Mouse (Mus musculus) limb, embryonic 15.5 days (tissue): ENCODE data around the gene Nme7. TPM values are rescaled to one million over a fixed set of nuclear protein-coding genes. Genes with fewer than 3 reads are reported as not detected.

ENCODE experiments used
- ATAC-seq: fragments of 200-750 bp; cut with Nextera tagmentation; 2 replicates; pipeline ENCODE4 v1.8.0; 2017; ENCODE audit warnings: low read depth, moderate TSS enrichment; ENCODE audit not compliant: insufficient number of reproducible peaks, low FRiP score, low TSS enrichment
- H3K27ac ChIP-seq: fragments of 300-500 bp; sonication (generic); 2 replicates; pipeline ENCODE4 v1.5.1; 2015; ENCODE audit warnings: moderate library complexity, mild to moderate bottlenecking, inconsistent platforms
- H3K27me3 ChIP-seq: fragments of 300-500 bp; sonication (generic); 2 replicates; pipeline ENCODE4 v1.6.1; 2015; ENCODE audit warnings: inconsistent platforms
- H3K36me3 ChIP-seq: fragments of 300-500 bp; sonication (generic); 2 replicates; pipeline ENCODE4 v1.6.1; 2015; ENCODE audit warnings: inconsistent platforms
- H3K4me1 ChIP-seq: fragments of 300-500 bp; sonication (generic); 2 replicates; pipeline ENCODE4 v1.6.1; 2015; ENCODE audit warnings: inconsistent platforms
- H3K4me2 ChIP-seq: fragments of 300-500 bp; sonication (generic); 2 replicates; pipeline ENCODE4 v1.6.1; 2015; ENCODE audit warnings: mild to moderate bottlenecking, inconsistent platforms
- H3K4me3 ChIP-seq: fragments of 300-500 bp; sonication (generic); 2 replicates; pipeline ENCODE4 v1.5.1; 2015; ENCODE audit warnings: mild to moderate bottlenecking, inconsistent platforms
- H3K9ac ChIP-seq: fragments of 300-500 bp; sonication (generic); 2 replicates; pipeline ENCODE4 v1.6.1; 2015; ENCODE audit warnings: inconsistent platforms
- H3K9me3 ChIP-seq: fragments of 300-500 bp; sonication (generic); 2 replicates; pipeline ENCODE4 v1.6.1; 2016; ENCODE audit warnings: inconsistent platforms
- WGBS: fragments of 180-500 bp; shearing (Covaris S2); methylation state at CpG from one replicate; pipeline ENCODE4 v1.1.7; 2015; 5-methylcytosine and 5-hydroxymethylcytosine counted together
- polyA plus RNA-seq: library from polyadenylated mRNA; unstranded; fragments of >200 nt; fragmentation: Nextera tagmentation; extraction: Ambion mirVana; gene quantifications from 2 replicates; pipeline ENCODE4 v1.2.1, GENCODE M21; 2015

Nme7 gene
- polyA plus RNA-seq, 1 experiment from 2014 or later = 31.4 TPM

DNA sequence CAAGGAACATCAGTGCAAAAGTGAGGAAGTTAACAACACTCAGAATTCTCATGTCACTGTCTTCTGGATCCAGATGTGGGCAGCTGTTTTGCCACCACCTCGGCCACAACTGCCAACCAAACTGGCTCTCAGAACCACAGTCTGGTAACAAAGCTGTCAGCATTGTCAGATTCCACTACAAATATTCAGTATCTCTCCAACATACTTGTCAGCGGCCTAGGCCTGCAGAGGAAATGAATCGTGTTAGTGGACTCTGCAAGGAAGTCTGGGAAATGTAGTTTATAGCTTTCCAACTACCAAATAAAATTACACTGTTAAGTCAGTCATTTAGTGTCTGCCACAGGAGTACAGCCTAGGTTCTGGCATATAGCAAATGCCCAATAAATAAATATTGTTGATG lies 113.7 kb downstream of the Nme7 start:
- Histone ChIP-seq H3K36me3 (peaks cover 7% of the 10 kb centered on the region; the same call in 1 of the 2 replicates), H3K27me3 (no peaks in the 10 kb centered on the region), H3K9ac (no peak overlapping the region), H3K4me1 (no peaks in the 10 kb centered on the region), H3K4me2 (no peak overlapping the region), H3K27ac (no peak overlapping the region), H3K4me3 (no peak overlapping the region), H3K9me3 (no peaks in the 10 kb centered on the region)
- WGBS = 65% methylated on average over 3 of the region's 3 CpGs
- ATAC-seq = no peak

DNA sequence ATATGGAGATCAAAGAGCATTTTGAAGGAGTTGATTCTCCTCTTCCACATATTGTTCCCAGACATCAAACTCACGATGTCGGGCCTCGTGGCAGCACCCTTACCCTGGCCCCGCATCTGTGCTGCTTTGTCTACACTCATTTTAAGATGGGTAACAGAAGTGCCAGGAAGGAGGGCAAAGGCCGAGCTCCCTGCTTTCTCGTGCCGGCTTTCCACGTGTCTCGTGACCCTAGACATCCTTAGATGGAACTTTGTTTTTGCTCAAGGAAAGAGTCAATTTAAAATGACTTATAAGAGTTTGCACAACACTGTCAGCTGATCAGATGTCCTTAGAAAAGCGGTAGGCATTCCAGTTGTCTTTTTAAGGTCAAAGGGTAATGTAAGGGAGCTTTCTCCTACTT lies 114.4 kb downstream of the Nme7 start:
- no peaks in the 10 kb centered on the region; the same call in 1 of the 2 replicates for H3K36me3 ChIP-seq
- H3K4me2 ChIP-seq = no peak overlapping the region
- no peak overlapping the region for H3K4me3 ChIP-seq
- no peak overlapping the region for H3K27ac ChIP-seq
- no peak overlapping the region for H3K9ac ChIP-seq
- H3K4me1 ChIP-seq = no peaks in the 10 kb centered on the region
- H3K27me3 ChIP-seq = no peaks in the 10 kb centered on the region
- 73% methylated on average over 10 of the region's 10 CpGs for WGBS
- no peaks in the 10 kb centered on the region for H3K9me3 ChIP-seq
- no peak for ATAC-seq

DNA sequence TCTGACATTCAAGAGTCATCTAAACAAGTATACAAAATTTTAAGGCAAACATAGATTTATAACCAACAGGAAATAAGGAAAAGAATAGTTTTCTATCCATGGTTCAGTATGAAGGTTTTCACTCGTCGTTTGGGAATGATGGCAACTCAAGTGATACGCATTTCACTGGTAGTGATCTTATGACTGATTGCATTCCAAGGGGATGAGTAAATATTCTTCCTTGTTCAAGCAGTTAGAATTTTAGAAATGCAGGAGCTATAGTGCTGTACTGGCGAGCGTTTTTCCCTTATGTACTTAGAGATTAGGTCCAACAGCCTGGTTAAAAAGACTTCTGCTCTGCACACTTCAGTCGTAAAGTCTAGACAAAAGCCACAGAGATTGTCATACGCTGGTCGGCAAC lies 115.5 kb downstream of the Nme7 start:
- 74% methylated on average over 8 of the region's 8 CpGs for WGBS
- no peak for ATAC-seq
- Histone ChIP-seq H3K4me3 (no peak overlapping the region), H3K9ac (no peak overlapping the region), H3K27ac (no peak overlapping the region), H3K4me1 (no peaks in the 10 kb centered on the region), H3K4me2 (no peak overlapping the region), H3K9me3 (no peaks in the 10 kb centered on the region), H3K36me3 (no peaks in the 10 kb centered on the region), H3K27me3 (no peaks in the 10 kb centered on the region)

DNA sequence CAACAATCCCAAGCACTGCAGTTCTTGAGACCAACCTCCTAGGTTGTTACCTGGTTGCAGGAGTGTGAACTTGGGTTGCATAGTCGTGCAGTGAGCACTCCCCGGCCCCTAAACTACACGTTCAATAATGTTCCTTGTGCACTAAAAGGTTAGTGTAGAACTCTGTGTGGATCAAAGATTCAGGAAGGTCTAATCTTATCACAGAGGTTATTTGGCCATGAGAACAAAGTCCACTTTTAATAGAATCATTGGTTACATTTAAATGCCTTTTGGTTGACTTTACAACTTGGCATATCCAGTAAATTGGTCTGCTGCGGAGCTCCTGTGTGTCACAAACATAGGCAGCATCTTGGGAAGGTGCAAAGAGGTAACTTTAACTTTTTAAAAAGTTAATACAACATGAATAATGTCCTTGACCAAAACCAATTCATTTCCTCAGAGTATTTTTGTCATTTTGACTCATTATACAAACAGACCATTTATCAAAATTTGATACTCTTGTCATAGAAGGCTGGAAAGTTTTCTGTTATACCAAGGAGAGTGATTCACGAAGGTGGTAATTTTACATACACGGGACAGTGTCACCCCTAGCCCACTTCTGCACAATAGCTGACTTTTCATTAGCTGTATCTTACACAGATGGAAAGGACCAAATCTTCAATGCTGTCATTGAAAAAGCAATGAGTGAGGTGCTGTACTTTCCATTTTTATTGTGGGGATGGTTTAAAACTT lies 116.9 kb downstream of the Nme7 start:
- H3K4me3 ChIP-seq = no peak overlapping the region
- whole genome bisulfite sequencing = 81% methylated on average over 6 of the region's 6 CpGs
- H3K9me3 ChIP-seq = no peaks in the 10 kb centered on the region
- no peak for ATAC-seq
- no peak overlapping the region for H3K27ac ChIP-seq
- H3K4me1 ChIP-seq = no peaks in the 10 kb centered on the region
- H3K27me3 ChIP-seq = no peaks in the 10 kb centered on the region
- H3K9ac ChIP-seq = no peak overlapping the region
- H3K4me2 ChIP-seq = no peak overlapping the region
- no peaks in the 10 kb centered on the region for H3K36me3 ChIP-seq

DNA sequence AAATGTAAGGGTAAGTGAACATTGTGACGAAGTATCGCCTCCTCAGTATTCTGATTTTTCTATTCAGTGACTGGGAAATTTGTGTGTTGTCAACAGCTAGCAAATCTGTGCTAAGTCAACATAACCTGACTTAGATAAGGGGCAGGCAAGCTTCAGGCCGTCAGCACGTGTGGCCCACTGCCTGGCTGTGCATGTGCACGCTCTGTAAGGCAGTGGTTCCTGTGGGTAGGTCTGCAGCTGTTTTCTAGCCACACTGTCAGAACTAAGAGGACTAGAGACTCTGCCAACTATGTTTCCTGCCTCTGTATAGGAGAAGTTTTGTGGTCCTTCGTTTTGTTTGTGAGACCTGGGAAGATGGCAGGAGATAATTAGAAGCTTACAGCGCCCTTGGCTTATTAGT lies 122.3 kb downstream of the Nme7 start:
- no peak for ATAC-seq
- no peak overlapping the region for H3K9ac ChIP-seq
- no peaks in the 10 kb centered on the region for H3K9me3 ChIP-seq
- WGBS = 85% methylated on average over 7 of the region's 7 CpGs
- no peaks in the 10 kb centered on the region for H3K36me3 ChIP-seq
- no peaks in the 10 kb centered on the region for H3K4me1 ChIP-seq
- H3K4me2 ChIP-seq = no peak overlapping the region
- no peak overlapping the region for H3K4me3 ChIP-seq
- H3K27me3 ChIP-seq = no peaks in the 10 kb centered on the region
- no peak overlapping the region for H3K27ac ChIP-seq

DNA sequence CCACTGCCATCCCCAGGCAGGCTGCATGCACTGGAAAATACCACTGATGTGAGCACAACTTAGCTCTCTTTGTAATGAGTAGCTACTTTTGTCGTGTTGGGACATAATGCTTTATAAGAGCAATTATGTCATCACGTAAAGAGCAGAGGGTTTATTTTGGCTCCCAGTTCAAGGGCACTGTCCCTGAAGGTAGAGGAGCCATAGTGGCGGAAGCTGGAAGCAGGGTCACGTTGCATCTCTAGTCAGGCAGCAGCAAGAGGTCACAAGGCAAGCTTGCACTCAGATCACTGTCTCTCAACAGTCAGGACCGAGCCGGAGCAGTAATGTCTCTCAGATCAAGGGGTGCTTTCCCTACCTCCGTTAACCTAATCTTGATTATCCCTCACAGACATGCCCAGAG lies 123.9 kb downstream of the Nme7 start:
- no peak overlapping the region for H3K4me2 ChIP-seq
- no peaks in the 10 kb centered on the region for H3K27me3 ChIP-seq
- no peaks in the 10 kb centered on the region for H3K4me1 ChIP-seq
- no peak overlapping the region for H3K27ac ChIP-seq
- H3K36me3 ChIP-seq = no peaks in the 10 kb centered on the region
- no peak for ATAC-seq
- no peaks in the 10 kb centered on the region for H3K9me3 ChIP-seq
- no peak overlapping the region for H3K4me3 ChIP-seq
- H3K9ac ChIP-seq = no peak overlapping the region
- 69% methylated on average over 7 of the region's 7 CpGs for WGBS

DNA sequence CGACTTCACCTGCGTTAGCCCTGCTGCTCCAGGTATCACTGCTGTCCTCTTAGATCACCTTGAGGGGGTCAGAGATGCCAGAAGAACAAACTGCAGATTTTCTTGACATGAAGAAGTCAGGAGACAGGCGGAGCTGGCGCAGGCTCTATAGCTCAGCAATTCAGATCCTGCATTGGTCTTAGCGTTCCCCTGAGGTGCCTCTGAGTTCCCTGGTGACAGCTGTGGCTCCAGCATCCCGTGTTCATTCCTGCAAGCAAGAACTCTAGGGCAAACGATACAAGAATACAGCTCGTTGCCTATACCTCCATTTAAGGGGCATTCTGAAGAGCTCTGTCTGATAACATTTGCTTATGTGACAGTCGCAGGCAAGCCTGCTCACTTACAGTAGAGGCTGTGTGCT lies 124.7 kb downstream of the Nme7 start:
- no peaks in the 10 kb centered on the region for H3K9me3 ChIP-seq
- no peak overlapping the region for H3K9ac ChIP-seq
- H3K27ac ChIP-seq = no peak overlapping the region
- no peaks in the 10 kb centered on the region for H3K27me3 ChIP-seq
- WGBS = 84% methylated on average over 9 of the region's 9 CpGs
- H3K4me3 ChIP-seq = no peak overlapping the region
- no peaks in the 10 kb centered on the region for H3K36me3 ChIP-seq
- no peak for ATAC-seq
- no peaks in the 10 kb centered on the region for H3K4me1 ChIP-seq
- no peak overlapping the region for H3K4me2 ChIP-seq

DNA sequence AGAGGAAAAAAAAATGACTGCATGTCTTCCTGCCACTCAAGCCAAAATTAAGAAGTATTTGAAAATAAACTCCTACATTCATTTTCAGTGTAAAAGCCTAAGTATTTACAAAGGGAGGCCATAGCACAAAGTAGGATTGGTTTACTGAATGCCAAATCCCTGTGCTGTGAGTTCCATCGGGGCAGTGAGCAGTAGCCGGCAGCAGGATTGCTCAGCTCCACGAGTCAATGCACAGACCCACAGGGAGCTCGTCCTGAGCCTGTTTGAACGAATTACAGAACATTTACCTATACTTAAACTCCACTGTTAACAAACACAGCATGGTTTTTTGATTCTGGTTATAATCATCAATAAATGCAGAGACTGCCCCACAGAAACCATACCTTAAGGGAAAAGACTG lies 128.7 kb downstream of the Nme7 start:
- Histone ChIP-seq H3K36me3 (0 out of 2 replicates have a peak, but pooled peaks cover 5% of the 10 kb centered on the region), H3K9ac (no peak overlapping the region), H3K4me3 (no peak overlapping the region), H3K9me3 (no peaks in the 10 kb centered on the region), H3K27me3 (no peaks in the 10 kb centered on the region), H3K4me1 (no peaks in the 10 kb centered on the region; the same call in 1 of the 2 replicates), H3K4me2 (no peak overlapping the region), H3K27ac (no peak overlapping the region)
- 68% methylated on average over 5 of the region's 5 CpGs for WGBS
- no peak for ATAC-seq

DNA sequence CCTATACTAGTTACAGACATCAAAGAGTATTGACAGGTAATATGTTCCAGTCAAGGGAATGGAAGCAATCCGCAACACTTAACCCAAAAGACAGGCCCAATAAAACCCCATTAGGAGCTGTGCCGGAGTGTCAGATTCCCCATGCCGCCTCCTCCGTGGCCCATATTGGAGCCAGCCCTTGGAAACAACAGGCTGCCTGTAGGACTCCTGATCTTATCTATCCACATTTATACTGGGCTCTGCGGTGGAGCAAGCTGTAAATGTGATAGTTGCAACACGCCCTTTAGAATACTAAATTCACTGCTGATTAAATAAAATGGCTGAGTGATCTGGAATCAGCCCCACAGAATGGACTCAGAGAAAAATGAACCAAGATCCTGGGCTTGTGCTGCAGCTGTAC lies 130.1 kb downstream of the Nme7 start:
- Histone ChIP-seq H3K4me3 (no peak overlapping the region), H3K4me1 (no peaks in the 10 kb centered on the region; the same call in 1 of the 2 replicates), H3K9me3 (no peaks in the 10 kb centered on the region), H3K9ac (no peak overlapping the region), H3K4me2 (no peak overlapping the region), H3K27me3 (no peaks in the 10 kb centered on the region), H3K36me3 (peaks cover 14% of the 10 kb centered on the region; the same call in 1 of the 2 replicates), H3K27ac (no peak overlapping the region)
- 33% methylated on average over 6 of the region's 6 CpGs for WGBS
- no peak for ATAC-seq

DNA sequence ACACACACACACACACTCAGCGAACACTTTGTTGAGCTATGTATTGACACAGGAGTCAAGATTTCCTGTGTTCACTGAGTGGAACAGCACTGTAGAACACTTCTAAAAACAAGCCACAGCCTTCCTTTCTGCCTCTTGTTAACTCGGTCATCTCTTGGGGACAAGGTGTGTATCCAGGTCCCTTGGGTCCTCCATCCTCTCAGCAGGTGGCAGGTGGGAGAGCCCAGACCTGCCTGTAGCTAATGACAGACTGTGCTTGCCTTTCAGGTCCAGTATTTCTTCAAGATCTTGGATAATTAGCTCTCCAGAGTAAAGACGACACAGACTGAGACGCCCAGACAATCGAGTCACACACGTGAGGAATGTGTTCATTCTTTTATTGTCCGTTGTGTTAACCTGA lies 132.8 kb downstream of the Nme7 start:
- no peak overlapping the region for H3K4me3 ChIP-seq
- no peak overlapping the region for H3K27ac ChIP-seq
- no peak for ATAC-seq
- no peaks in the 10 kb centered on the region; the same call in 1 of the 2 replicates for H3K4me1 ChIP-seq
- 84% methylated on average over 7 of the region's 7 CpGs for WGBS
- H3K36me3 ChIP-seq = peaks cover 28% of the 10 kb centered on the region; the same call in 1 of the 2 replicates
- no peaks in the 10 kb centered on the region for H3K9me3 ChIP-seq
- H3K4me2 ChIP-seq = no peak overlapping the region
- H3K9ac ChIP-seq = no peak overlapping the region
- no peaks in the 10 kb centered on the region for H3K27me3 ChIP-seq

DNA sequence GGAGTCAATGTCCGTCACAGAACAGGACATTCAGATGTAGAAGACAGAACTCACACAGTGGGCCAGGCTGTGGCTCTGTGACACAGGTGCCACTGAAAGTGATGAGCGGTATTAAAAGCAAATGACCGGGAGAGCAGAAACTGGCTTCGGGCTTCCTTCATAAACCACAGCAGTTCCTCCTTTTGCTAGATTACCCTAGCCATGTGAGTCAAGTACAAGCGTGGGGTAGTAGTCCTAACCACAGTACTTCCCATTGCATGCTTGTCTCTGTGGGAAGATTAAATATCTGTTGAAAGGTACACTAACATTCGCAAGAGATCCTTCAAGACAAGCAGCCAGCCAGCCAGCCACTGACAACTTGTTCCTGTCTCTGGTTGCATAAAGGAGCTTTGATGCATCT lies 136.3 kb downstream of the Nme7 start:
- peaks cover 28% of the 10 kb centered on the region; the same call in 1 of the 2 replicates for H3K36me3 ChIP-seq
- 87% methylated on average over 6 of the region's 6 CpGs for WGBS
- H3K4me1 ChIP-seq = no peaks in the 10 kb centered on the region
- no peak overlapping the region for H3K4me2 ChIP-seq
- no peak overlapping the region for H3K4me3 ChIP-seq
- no peaks in the 10 kb centered on the region for H3K27me3 ChIP-seq
- no peaks in the 10 kb centered on the region for H3K9me3 ChIP-seq
- H3K27ac ChIP-seq = no peak overlapping the region
- no peak for ATAC-seq
- no peak overlapping the region for H3K9ac ChIP-seq

DNA sequence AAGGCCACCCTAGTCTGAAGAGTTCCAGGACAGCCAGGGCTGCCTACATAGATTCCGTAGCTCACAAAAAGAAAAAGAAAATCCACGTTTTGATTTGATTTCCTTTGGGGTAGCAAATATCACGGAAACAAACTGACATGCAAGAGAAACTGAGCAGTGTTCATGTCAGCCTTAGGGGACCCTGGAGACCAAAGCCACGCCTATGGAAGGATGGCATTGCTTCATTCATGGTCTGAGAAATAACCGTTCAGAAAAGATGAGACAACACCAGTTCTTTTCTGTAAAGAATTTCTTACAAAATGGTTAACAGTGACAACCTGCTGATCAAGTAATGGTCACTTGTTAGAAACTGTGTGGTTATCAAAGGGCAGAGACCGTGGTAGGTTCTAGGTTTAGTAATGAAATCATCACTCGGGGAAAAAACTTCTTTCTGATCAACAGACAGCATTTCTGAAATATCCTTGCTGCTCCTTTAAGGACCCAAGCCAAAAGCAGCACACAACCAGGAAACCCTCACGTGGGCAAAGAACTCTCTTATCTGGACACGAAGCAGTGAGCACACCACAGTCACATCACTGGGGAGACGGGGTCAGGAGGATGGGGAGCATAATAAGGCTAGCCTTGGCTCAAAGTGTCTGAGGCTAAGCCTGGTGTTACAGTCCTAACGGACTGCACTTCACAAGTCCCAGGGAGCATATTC lies 136.9 kb downstream of the Nme7 start:
- H3K4me1 ChIP-seq = no peaks in the 10 kb centered on the region
- no peaks in the 10 kb centered on the region for H3K27me3 ChIP-seq
- no peak for ATAC-seq
- WGBS = 79% methylated on average over 11 of the region's 11 CpGs
- H3K4me2 ChIP-seq = no peak overlapping the region
- no peak overlapping the region for H3K27ac ChIP-seq
- H3K4me3 ChIP-seq = no peak overlapping the region
- no peaks in the 10 kb centered on the region for H3K9me3 ChIP-seq
- peaks cover 28% of the 10 kb centered on the region; the same call in 1 of the 2 replicates for H3K36me3 ChIP-seq
- H3K9ac ChIP-seq = no peak overlapping the region
